Mouse (Mus musculus): ENCODE results near the gene Txlnb.
"Not testable (repeated sequence)": the region's sequence is repeated elsewhere in the genome, so short reads cannot be mapped to it uniquely, and the experiment has no call there.

The Txlnb gene

GRCm38 (mm10) chr10:17795767-17796631, at the start of gene Txlnb:
TSS of gene Txlnb (plus strand) at chr10:17796226.
- DNase-seq (ENCODE audit: extremely low read depth, insufficient read length, low spot score) = peak; percentile 78

GRCm38 (mm10) chr10:17752478-17752877, 43.5 kb upstream of the Txlnb start:
- no peak for DNase-seq (ENCODE audit: extremely low read depth, insufficient read length, low spot score)

- DNase-seq (ENCODE audit: extremely low read depth, insufficient read length, low spot score) = no peak
Observed at GRCm38 (mm10) chr10:17759772-17760171, 36.3 kb upstream of the Txlnb start.

GRCm38 (mm10) chr10:17760750-17761613, 35.0 kb upstream of the Txlnb start:
- DNase-seq (ENCODE audit: extremely low read depth, insufficient read length, low spot score) = no peak

GRCm38 (mm10) chr10:17761652-17762051, 34.4 kb upstream of the Txlnb start:
- no peak for DNase-seq (ENCODE audit: extremely low read depth, insufficient read length, low spot score)

- DNase-seq (ENCODE audit: extremely low read depth, insufficient read length, low spot score) = no peak
Observed at GRCm38 (mm10) chr10:17762946-17763345, 33.1 kb upstream of the Txlnb start.

- DNase-seq (ENCODE audit: extremely low read depth, insufficient read length, low spot score) = no peak
Observed at GRCm38 (mm10) chr10:17769856-17770255, 26.2 kb upstream of the Txlnb start.

GRCm38 (mm10) chr10:17772364-17772763, 23.7 kb upstream of the Txlnb start:
- DNase-seq (ENCODE audit: extremely low read depth, insufficient read length, low spot score) = peak; percentile 28

- no peak for DNase-seq (ENCODE audit: extremely low read depth, insufficient read length, low spot score)
Observed at GRCm38 (mm10) chr10:17774366-17774765, 21.7 kb upstream of the Txlnb start.

- DNase-seq (ENCODE audit: extremely low read depth, insufficient read length, low spot score) = peak; percentile 44
Observed at GRCm38 (mm10) chr10:17775079-17775478, 20.9 kb upstream of the Txlnb start.

GRCm38 (mm10) chr10:17776684-17777083, 19.3 kb upstream of the Txlnb start:
- not testable (repeated sequence) for DNase-seq (ENCODE audit: extremely low read depth, insufficient read length, low spot score)

- no peak for DNase-seq (ENCODE audit: extremely low read depth, insufficient read length, low spot score)
Observed at GRCm38 (mm10) chr10:17786771-17787170, 9.3 kb upstream of the Txlnb start.

GRCm38 (mm10) chr10:17787938-17788337, 8.1 kb upstream of the Txlnb start:
- DNase-seq (ENCODE audit: extremely low read depth, insufficient read length, low spot score) = no peak

- DNase-seq (ENCODE audit: extremely low read depth, insufficient read length, low spot score) = no peak
Observed at GRCm38 (mm10) chr10:17788347-17788746, 7.7 kb upstream of the Txlnb start.

- peak; percentile 67 for DNase-seq (ENCODE audit: extremely low read depth, insufficient read length, low spot score)
Observed at GRCm38 (mm10) chr10:17793926-17794325, 2.1 kb upstream of the Txlnb start.

- DNase-seq (ENCODE audit: extremely low read depth, insufficient read length, low spot score) = no peak
Observed at GRCm38 (mm10) chr10:17794443-17794842, 1.6 kb upstream of the Txlnb start.

- DNase-seq (ENCODE audit: extremely low read depth, insufficient read length, low spot score) = peak; percentile 60
Observed at GRCm38 (mm10) chr10:17795227-17795626, 799 bp upstream of the Txlnb start.

- no peak for DNase-seq (ENCODE audit: extremely low read depth, insufficient read length, low spot score)
Observed at GRCm38 (mm10) chr10:17796846-17797631, 1.0 kb downstream of the Txlnb start.

- no peak for DNase-seq (ENCODE audit: extremely low read depth, insufficient read length, low spot score)
Observed at GRCm38 (mm10) chr10:17797681-17798080, 1.7 kb downstream of the Txlnb start.

GRCm38 (mm10) chr10:17801788-17802187, 5.8 kb downstream of the Txlnb start:
- DNase-seq (ENCODE audit: extremely low read depth, insufficient read length, low spot score) = no peak

- no peak for DNase-seq (ENCODE audit: extremely low read depth, insufficient read length, low spot score)
Observed at GRCm38 (mm10) chr10:17808526-17808925, 12.5 kb downstream of the Txlnb start.

All from 3134 (cell line).